Comparison of ENCODE assay signal across 14 mouse cellular contexts in genomic region chr5:138788481-138789211, GRCm38 (mm10). TPM values are rescaled to one million over a fixed set of nuclear protein-coding genes. Genes with fewer than 3 reads are reported as not detected.
DNase-seq lines count a peak whose midpoint lies in the region; ATAC-seq and TF ChIP-seq lines count a peak whose summit lies in the region.
"Had no signal": no experiment of that assay in that cellular context is flagged by ENCODE, and none has a peak within 500 bp of the region (broad histone marks: within the 10 kb centered on the region; RNA-seq: fewer than 3 reads in every experiment).

No protein-coding gene starts in this region.

- no peaks in the 10 kb centered on the region for H3K79me2 ChIP-seq in heart, adult 2 months (replicated peaks; ENCODE audit: control insufficient read depth, insufficient read depth, low read length)

- no peak for TF ChIP-seq EP300 in heart, adult 2 months (IDR thresholded peaks at IDR 0.05; ENCODE audit: insufficient read depth, low read depth, low read length)

- DNase-seq in forebrain, postnatal 0 days: no peak
- DNase-seq in midbrain, postnatal 0 days (ENCODE audit: low spot score): no peak
- DNase-seq in kidney, adult 11 months: peak; percentile 84
- DNase-seq in kidney, postnatal 14 days: peak; percentile 86
- DNase-seq in heart, adult 2 months: no peak
- DNase-seq in embryo, embryonic 11 days: no peak
- DNase-seq: liver; thymus, adult 18-20 months had no signal

- H3K27me3 ChIP-seq in forebrain, postnatal 0 days (ENCODE audit: insufficient read depth, low read length): no peaks in the 10 kb centered on the region
- no peaks in the 10 kb centered on the region for H3K27me3 ChIP-seq in forebrain, embryonic 13.5 days
- no peaks in the 10 kb centered on the region for H3K27me3 ChIP-seq in midbrain, postnatal 0 days (ENCODE audit: insufficient read depth, low read length)
- no peaks in the 10 kb centered on the region for H3K27me3 ChIP-seq in midbrain, embryonic 15.5 days (replicated peaks)
- H3K27me3 ChIP-seq in heart, adult 2 months (ENCODE audit: control insufficient read depth, insufficient read depth, low read length): no peaks in the 10 kb centered on the region
- H3K27me3 ChIP-seq: embryonic facial prominence, embryonic 12.5 days had no signal

- no peak for TF ChIP-seq POLR2A in heart, adult 2 months (IDR thresholded peaks at IDR 0.05; ENCODE audit: insufficient read depth, low read depth, low read length)

- 36% methylated on average over 11 of the region's 11 CpGs for WGBS in forebrain, postnatal 0 days
- 42% methylated on average over 11 of the region's 11 CpGs for WGBS in forebrain, embryonic 13.5 days
- 40% methylated on average over 11 of the region's 11 CpGs for WGBS in midbrain, postnatal 0 days
- WGBS in midbrain, embryonic 15.5 days: 43% methylated on average over 11 of the region's 11 CpGs
- 62% methylated on average over 11 of the region's 11 CpGs for WGBS in heart, adult 2 months

- H3K36me3 ChIP-seq in forebrain, postnatal 0 days (ENCODE audit: insufficient read depth): peaks cover 33% of the 10 kb centered on the region
- H3K36me3 ChIP-seq in forebrain, embryonic 13.5 days (ENCODE audit: poor library complexity, severe bottlenecking): peaks cover 37% of the 10 kb centered on the region
- H3K36me3 ChIP-seq in midbrain, postnatal 0 days (ENCODE audit: insufficient read depth, low read length): peaks cover 30% of the 10 kb centered on the region
- H3K36me3 ChIP-seq in midbrain, embryonic 15.5 days (replicated peaks): no peaks in the 10 kb centered on the region; the same call in 1 of the 2 replicates
- H3K36me3 ChIP-seq in heart, adult 2 months (ENCODE audit: control insufficient read depth, insufficient read depth, low read length): no peaks in the 10 kb centered on the region
- H3K36me3 ChIP-seq: embryonic facial prominence, embryonic 12.5 days had no signal

- intact Hi-C loops in heart, adult 2 months (cut with DNase I): no loop called here

- H3K4me1 ChIP-seq in forebrain, postnatal 0 days (ENCODE audit: insufficient read depth): no peaks in the 10 kb centered on the region
- H3K4me1 ChIP-seq in forebrain, embryonic 13.5 days: peaks cover 11% of the 10 kb centered on the region; the same call in 1 of the 2 replicates
- peaks cover 3% of the 10 kb centered on the region; the same call in 1 of the 2 replicates for H3K4me1 ChIP-seq in midbrain, postnatal 0 days (ENCODE audit: insufficient read depth, low read length)
- H3K4me1 ChIP-seq in midbrain, embryonic 15.5 days: peaks cover 11% of the 10 kb centered on the region
- no peaks in the 10 kb centered on the region for H3K4me1 ChIP-seq in heart, adult 2 months (ENCODE audit: control insufficient read depth, insufficient read depth, low read length)

- no peak for TF ChIP-seq CTCF in forebrain, postnatal 0 days (IDR thresholded peaks at IDR 0.05; ENCODE audit: low read depth)
- no peak for TF ChIP-seq CTCF in midbrain, postnatal 0 days (IDR thresholded peaks at IDR 0.05)
- TF ChIP-seq CTCF in heart, adult 2 months (IDR thresholded peaks at IDR 0.05): no peak

- no peak overlapping the region for H3K27ac ChIP-seq in forebrain, postnatal 0 days (ENCODE audit: low read depth, low read length)
- H3K27ac ChIP-seq in forebrain, embryonic 13.5 days: no peak overlapping the region
- H3K27ac ChIP-seq in midbrain, postnatal 0 days (ENCODE audit: low read depth, low read length): no peak overlapping the region
- no peak overlapping the region for H3K27ac ChIP-seq in midbrain, embryonic 15.5 days
- H3K27ac ChIP-seq in heart, adult 2 months: no peak overlapping the region
- H3K27ac ChIP-seq: embryonic facial prominence, embryonic 12.5 days had no signal

- H3K4me2 ChIP-seq in forebrain, postnatal 0 days (ENCODE audit: low read depth): no peak overlapping the region
- H3K4me2 ChIP-seq in forebrain, embryonic 13.5 days: no peak overlapping the region
- H3K4me2 ChIP-seq in midbrain, postnatal 0 days (ENCODE audit: low read depth, low read length, poor library complexity, severe bottlenecking): no peak overlapping the region
- H3K4me2 ChIP-seq in midbrain, embryonic 15.5 days: no peak overlapping the region
- H3K4me2 ChIP-seq: embryonic facial prominence, embryonic 12.5 days had no signal

- H3K9me3 ChIP-seq in forebrain, postnatal 0 days (ENCODE audit: low read length): no peaks in the 10 kb centered on the region
- H3K9me3 ChIP-seq in forebrain, embryonic 13.5 days (replicated peaks): no peaks in the 10 kb centered on the region
- H3K9me3 ChIP-seq in midbrain, postnatal 0 days (ENCODE audit: low read length): no peaks in the 10 kb centered on the region
- no peaks in the 10 kb centered on the region for H3K9me3 ChIP-seq in midbrain, embryonic 15.5 days
- H3K9me3 ChIP-seq: embryonic facial prominence, embryonic 12.5 days had no signal

- H3K9ac ChIP-seq in forebrain, postnatal 0 days: no peak overlapping the region
- H3K9ac ChIP-seq in forebrain, embryonic 13.5 days: no peak overlapping the region; the same call in 1 of the 2 replicates
- no peak overlapping the region for H3K9ac ChIP-seq in midbrain, postnatal 0 days (replicated peaks; ENCODE audit: low read length, poor library complexity, severe bottlenecking)
- H3K9ac ChIP-seq in midbrain, embryonic 15.5 days: no peak overlapping the region
- H3K9ac ChIP-seq in heart, adult 2 months (ENCODE audit: low read depth, low read length): no peak overlapping the region
- H3K9ac ChIP-seq: embryonic facial prominence, embryonic 12.5 days had no signal

- H3K4me3 ChIP-seq in forebrain, postnatal 0 days (ENCODE audit: low read depth, low read length): no peak overlapping the region
- no peak overlapping the region for H3K4me3 ChIP-seq in forebrain, embryonic 13.5 days
- H3K4me3 ChIP-seq in midbrain, postnatal 0 days (ENCODE audit: low read depth, low read length): no peak overlapping the region
- H3K4me3 ChIP-seq in midbrain, embryonic 15.5 days: no peak overlapping the region
- H3K4me3 ChIP-seq in heart, adult 2 months: no peak overlapping the region
- H3K4me3 ChIP-seq: embryonic facial prominence, embryonic 12.5 days had no signal

- ATAC-seq in forebrain, postnatal 0 days: peak; percentile 53; the same call in 1 of the 2 replicates
- no peak for ATAC-seq in forebrain, embryonic 13.5 days
- 0 out of 2 replicates have a peak, but pooled peaks have one; percentile 27 for ATAC-seq in midbrain, postnatal 0 days (ENCODE audit: low FRiP score)
- no peak for ATAC-seq in midbrain, embryonic 15.5 days (replicated peaks)

RNA-seq across cellular contexts. Expression of gene Gm5294, which starts 31.2 kb away (rescaled TPM):
- not detected in 2 replicates for total RNA-seq in forebrain, postnatal 0 days (2014; rRNA removed)
- 0.23 TPM in 1 of 2 replicates, not detected in the other for polyA plus RNA-seq in forebrain, postnatal 0 days (2015; fragmentation: Nextera tagmentation; extraction: Ambion mirVana)
- not detected in 2 replicates for polyA plus RNA-seq in forebrain, embryonic 13.5 days (2015; fragmentation: Nextera tagmentation; extraction: Ambion mirVana)
- total RNA-seq in midbrain, postnatal 0 days (2014; rRNA removed): not detected in 2 replicates
- polyA plus RNA-seq in midbrain, postnatal 0 days (2015; fragmentation: Nextera tagmentation; extraction: Ambion mirVana): 0.25 TPM in 1 of 2 replicates, not detected in the other
- polyA plus RNA-seq in midbrain, embryonic 15.5 days (2015; fragmentation: Nextera tagmentation; extraction: Ambion mirVana): not detected in 2 replicates
- not detected for total RNA-seq in heart, adult 2 months (2021)
- not detected in 2 replicates for polyA plus RNA-seq in heart, adult 2 months (2012; rRNA removed)
- total RNA-seq: heart, adult 8-10 months; left cerebral cortex, adult 18-20 months had no signal
- polyA plus RNA-seq: frontal cortex, adult 2 months had no signal

RNA-seq across cellular contexts. Expression of gene Fam20c, which starts 34.3 kb away (rescaled TPM):
- 69.5 and 81.7 TPM in 2 replicates for total RNA-seq in forebrain, postnatal 0 days (2014; rRNA removed)
- polyA plus RNA-seq in forebrain, postnatal 0 days (2015; fragmentation: Nextera tagmentation; extraction: Ambion mirVana): 47.9 and 50.0 TPM in 2 replicates
- polyA plus RNA-seq in forebrain, embryonic 13.5 days (2015; fragmentation: Nextera tagmentation; extraction: Ambion mirVana): 22.6 and 22.8 TPM in 2 replicates
- total RNA-seq in midbrain, postnatal 0 days (2014; rRNA removed): 85.7 and 106 TPM in 2 replicates
- polyA plus RNA-seq in midbrain, postnatal 0 days (2015; fragmentation: Nextera tagmentation; extraction: Ambion mirVana): 51.6 and 52.7 TPM in 2 replicates
- 57.9 and 65.4 TPM in 2 replicates for polyA plus RNA-seq in midbrain, embryonic 15.5 days (2015; fragmentation: Nextera tagmentation; extraction: Ambion mirVana)
- 10 to 100 TPM; 11.3 to 14.7 TPM for total RNA-seq in heart, adult 2 months (2021)
- 10.0 and 11.0 TPM in 2 replicates for polyA plus RNA-seq in heart, adult 2 months (2012; rRNA removed)

Comparison
In these comparisons a context has a peak if more than half of its experiments do, and no peak if none do; other contexts are left out.
1. ATAC-seq: peak in forebrain, postnatal 0 days (single experiment) and midbrain, postnatal 0 days (single experiment); none in forebrain, embryonic 13.5 days (single experiment) and midbrain, embryonic 15.5 days (single experiment).
2. DNase-seq: peak in kidney, adult 11 months (single experiment) and kidney, postnatal 14 days (single experiment); none in forebrain, postnatal 0 days (single experiment), midbrain, postnatal 0 days (single experiment), heart, adult 2 months (0 of 2) and embryo, embryonic 11 days (single experiment).